Mouse (Mus musculus): ENCODE results near the gene Pigp. TPM values are rescaled to one million over a fixed set of nuclear protein-coding genes. Genes with fewer than 3 reads are reported as not detected.

Gene Pigp
- total RNA-seq (2012; rRNA removed) (55.9 and 63.8 TPM in 2 replicates), total RNA-seq (2014; rRNA removed) (163 and 167 TPM in 2 replicates), polyA plus RNA-seq (2012; ENCODE audit: insufficient read length, low read depth) (103 and 104 TPM in 2 replicates)

GRCm38 (mm10) chr16:94371301-94371931 lies at the start of gene Pigp:
Gene Pigp (minus strand): TSS chr16:94371842.
- TF ChIP-seq MAZ (IDR thresholded peaks at IDR 0.05; ENCODE audit: low read depth, low read length): peak; percentile 81
- no peak for TF ChIP-seq POLR2AphosphoS2 (IDR thresholded peaks at IDR 0.05; ENCODE audit: low read depth, low read length)
- TF ChIP-seq RCOR1 (conservative IDR thresholded peaks at IDR 0.05; ENCODE audit: low read depth, low read length): no peak; the same call in 1 of the 2 replicates
- TF ChIP-seq MEF2A (IDR thresholded peaks at IDR 0.05; ENCODE audit: borderline replicate concordance, low read depth, low read length): no peak
- TF ChIP-seq KAT2A (IDR thresholded peaks at IDR 0.05; ENCODE audit: insufficient replicate concordance, low read length): no peak
- TF ChIP-seq PAX5 (IDR thresholded peaks at IDR 0.05; ENCODE audit: low read length): no peak
- no peak for TF ChIP-seq CTCF (conservative IDR thresholded peaks at IDR 0.05 in 1 of 2, IDR thresholded peaks at IDR 0.05 in 1 of 2; ENCODE audit: low read depth in 2 of 2, low read length in 2 of 2)
- TF ChIP-seq TBP (conservative IDR thresholded peaks at IDR 0.05; ENCODE audit: low read depth, low read length): peak; percentile 50; the same call in 1 of the 2 replicates
- 0 out of 2 replicates have a peak, but pooled peaks have one; percentile 13 for TF ChIP-seq MYC (IDR thresholded peaks at IDR 0.05; ENCODE audit: low read depth, low read length)
- peak; percentile 30; the same call in 1 of the 2 replicates for TF ChIP-seq ELF1 (IDR thresholded peaks at IDR 0.05; ENCODE audit: low read depth, low read length)
- TF ChIP-seq BHLHE40 (IDR thresholded peaks at IDR 0.05; ENCODE audit: low read depth, low read length): peak; percentile 38
- TF ChIP-seq IRF4 (IDR thresholded peaks at IDR 0.05; ENCODE audit: low read depth, low read length): peak; percentile 4; the same call in 1 of the 2 replicates
- no peak for TF ChIP-seq JUN (IDR thresholded peaks at IDR 0.05; ENCODE audit: insufficient read depth, low read depth, low read length)
- no peak; the same call in 1 of the 2 replicates for TF ChIP-seq POLR2A (IDR thresholded peaks at IDR 0.05; ENCODE audit: low read depth, low read length)
- 0 out of 2 replicates have a peak, but pooled peaks have one; percentile 12 for TF ChIP-seq TCF12 (IDR thresholded peaks at IDR 0.05; ENCODE audit: low read depth, low read length)
- TF ChIP-seq UBTF (IDR thresholded peaks at IDR 0.05; ENCODE audit: low read depth, low read length): no peak
- TF ChIP-seq ZKSCAN1 (IDR thresholded peaks at IDR 0.05; ENCODE audit: borderline replicate concordance, low read depth, low read length): no peak
- peak; percentile 86 for TF ChIP-seq NRF1 (IDR thresholded peaks at IDR 0.05; ENCODE audit: low read depth, low read length)
- no peak for TF ChIP-seq GABPA (IDR thresholded peaks at IDR 0.05; ENCODE audit: insufficient replicate concordance, low read depth, low read length)
- no peak for TF ChIP-seq E2F4 (IDR thresholded peaks at IDR 0.05; ENCODE audit: insufficient replicate concordance, low read depth, low read length)
- TF ChIP-seq SIN3A (IDR thresholded peaks at IDR 0.05; ENCODE audit: low read length): peak; percentile 89; the same call in 1 of the 2 replicates
- TF ChIP-seq SMC3 (IDR thresholded peaks at IDR 0.05; ENCODE audit: low read depth, low read length): no peak
- H3K36me3 ChIP-seq (replicated peaks in 1 of 2; ENCODE audit: control insufficient read depth in 1 of 2, insufficient read depth in 1 of 2, low read length in 1 of 2): peaks cover 2 to 14% of the 10 kb centered on the region in 2 experiments
- peak within 1 kb of the TSS; percentile 54 for H3K27ac ChIP-seq (ENCODE audit: insufficient read depth, low read depth)
- in situ Hi-C loops (cut with MboI; ENCODE audit: low pct_ligation_motif_present, low pct_unique_long_range_greater_than_20kb, low sequenced_read_pairs): no loop called here
- peak; percentile 89 for DNase-seq (ENCODE audit: extremely low read depth)
- peaks cover 33% of the 10 kb centered on the region for H3K79me2 ChIP-seq (replicated peaks; ENCODE audit: control insufficient read depth, extremely low read depth, insufficient read depth, poor library complexity, severe bottlenecking)
- dilution Hi-C loops (cut with MboI; ENCODE audit: extremely low pct_ligation_motif_present, extremely low pct_unique_long_range_greater_than_20kb, low sequenced_read_pairs): no loop called here
- no peaks in the 10 kb centered on the region for H3K27me3 ChIP-seq (replicated peaks)
- H3K4me2 ChIP-seq (ENCODE audit: insufficient read depth, low read depth, poor library complexity, severe bottlenecking): peak within 1 kb of the TSS; percentile 90
- H3K4me3 ChIP-seq (replicated peaks in 1 of 3; ENCODE audit: low read depth in 2 of 3, low read length in 2 of 3, poor library complexity in 1 of 3): peak within 1 kb of the TSS; percentile 73 to 94 (median 83)
- peak within 1 kb of the TSS; percentile 77 for H3K9ac ChIP-seq (ENCODE audit: insufficient read depth, low read depth)
- H3K4me1 ChIP-seq (ENCODE audit: control insufficient read depth in 1 of 2, insufficient read depth in 2 of 2): peaks cover 8 to 62% of the 10 kb centered on the region in 2 experiments; a peak in 3 of 4 replicates
- H3K9me3 ChIP-seq (replicated peaks; ENCODE audit: low read length): no peaks in the 10 kb centered on the region

Data from CH12.LX (cell line).